Mouse (Mus musculus) neural tube, embryonic 11.5 days (tissue): ENCODE results near the gene Phb. TPM values are rescaled to one million over a fixed set of nuclear protein-coding genes. Genes with fewer than 3 reads are reported as not detected.

Source experiments
- ATAC-seq: fragments of 200-750 bp; cut with Nextera tagmentation; 2 replicates; pipeline ENCODE4 v1.8.0; 2017; ENCODE audit warnings: moderate number of reproducible peaks, mild to moderate bottlenecking, moderate TSS enrichment, moderate library complexity; ENCODE audit not compliant: insufficient read depth, low FRiP score, low TSS enrichment
- DNase-seq: peaks from one replicate; pipeline ENCODE4 v3.0.0-alpha.2; 2015; ENCODE audit warnings: low spot score
- H3K27ac ChIP-seq: fragments of 300-500 bp; sonication (generic); 2 replicates; pipeline ENCODE4 v1.5.1; 2014; ENCODE audit warnings: low read depth, mild to moderate bottlenecking, low read length
- H3K27me3 ChIP-seq: fragments of 300-500 bp; sonication (generic); 2 replicates; pipeline ENCODE4 v1.6.1; 2014; ENCODE audit warnings: mild to moderate bottlenecking, low read length, mixed read lengths; ENCODE audit not compliant: control insufficient read depth, insufficient read depth
- H3K36me3 ChIP-seq: fragments of 300-500 bp; sonication (generic); 2 replicates; pipeline ENCODE4 v1.6.1; 2014; ENCODE audit warnings: mild to moderate bottlenecking, low read length, moderate library complexity, mixed read lengths; ENCODE audit not compliant: control insufficient read depth, insufficient read depth
- H3K4me1 ChIP-seq: fragments of 300-500 bp; sonication (generic); 2 replicates; pipeline ENCODE4 v1.6.1; 2014; ENCODE audit warnings: low read length, mixed read lengths; ENCODE audit not compliant: control insufficient read depth, insufficient read depth
- H3K4me2 ChIP-seq: fragments of 300-500 bp; sonication (generic); 2 replicates; pipeline ENCODE4 v1.6.1; 2014; ENCODE audit warnings: low read depth, mild to moderate bottlenecking, moderate library complexity
- H3K4me3 ChIP-seq: fragments of 300-500 bp; sonication (generic); 2 replicates; pipeline ENCODE4 v1.5.1; 2014; ENCODE audit warnings: low read depth, low read length
- H3K9ac ChIP-seq: fragments of 300-500 bp; sonication (generic); 2 replicates; pipeline ENCODE4 v1.6.1; 2014; ENCODE audit warnings: mild to moderate bottlenecking, low read length
- H3K9me3 ChIP-seq: fragments of 300-500 bp; sonication (generic); 2 replicates; pipeline ENCODE4 v1.6.1; 2016; ENCODE audit warnings: low read length; ENCODE audit not compliant: control insufficient read depth
- WGBS: fragments of 180-500 bp; shearing (Covaris S2); extraction: QIAGEN DNeasy Blood & Tissue Kit; methylation state at CpG from one replicate; pipeline ENCODE4 v1.1.7; 2014; 5-methylcytosine and 5-hydroxymethylcytosine counted together
- polyA plus RNA-seq: library from polyadenylated mRNA; unstranded; fragments of >200 nt; fragmentation: Nextera tagmentation; extraction: Ambion mirVana; gene quantifications from 2 replicates; pipeline ENCODE4 v1.2.1, GENCODE M21; 2014

The Phb gene
- polyA plus RNA-seq = 226 and 230 TPM in 2 replicates

GRCm38 (mm10) chr11:95666529-95667149 is at the start of gene Phb:
TSS of gene Phb (plus strand) at chr11:95666957.
- DNase-seq (peak; percentile 93), ATAC-seq (peak; percentile 94)
- Histone ChIP-seq H3K9me3 (no peaks in the 10 kb centered on the region), H3K9ac (peak within 1 kb of the TSS; percentile 44), H3K4me1 (no peaks in the 10 kb centered on the region), H3K4me2 (peak within 1 kb of the TSS; percentile 70), H3K36me3 (no peaks in the 10 kb centered on the region), H3K4me3 (peak within 1 kb of the TSS; percentile 68), H3K27me3 (no peaks in the 10 kb centered on the region), H3K27ac (no peak within 1 kb of the TSS)
- WGBS = 1% methylated on average over 25 of the region's 25 CpGs

GRCm38 (mm10) chr11:95617785-95618465 is 48.8 kb upstream of the Phb start:
- Histone ChIP-seq H3K9ac (no peak overlapping the region), H3K9me3 (no peaks in the 10 kb centered on the region), H3K4me3 (no peak overlapping the region), H3K4me2 (no peak overlapping the region), H3K4me1 (peaks cover 21% of the 10 kb centered on the region), H3K27me3 (no peaks in the 10 kb centered on the region), H3K27ac (peak overlapping the region; percentile 56; the same call in 1 of the 2 replicates), H3K36me3 (no peaks in the 10 kb centered on the region)
- no peak for ATAC-seq
- 52% methylated on average over 19 of the region's 19 CpGs for WGBS
- no peak for DNase-seq

- H3K9me3 ChIP-seq = no peaks in the 10 kb centered on the region
- 44% methylated on average over 3 of the region's 3 CpGs for WGBS
- H3K36me3 ChIP-seq = no peaks in the 10 kb centered on the region
- H3K4me2 ChIP-seq = no peak overlapping the region
- H3K9ac ChIP-seq = no peak overlapping the region
- no peaks in the 10 kb centered on the region for H3K27me3 ChIP-seq
- no peak for ATAC-seq
- no peak overlapping the region for H3K4me3 ChIP-seq
- DNase-seq = no peak
- H3K4me1 ChIP-seq = peaks cover 21% of the 10 kb centered on the region
- H3K27ac ChIP-seq = no peak overlapping the region
Observed at GRCm38 (mm10) chr11:95619081-95619480, 47.7 kb upstream of the Phb start.

GRCm38 (mm10) chr11:95619886-95620444 is 46.8 kb upstream of the Phb start:
- Histone ChIP-seq H3K4me1 (peaks cover 19% of the 10 kb centered on the region), H3K4me2 (no peak overlapping the region), H3K4me3 (no peak overlapping the region), H3K9ac (no peak overlapping the region), H3K27ac (no peak overlapping the region), H3K9me3 (no peaks in the 10 kb centered on the region), H3K27me3 (no peaks in the 10 kb centered on the region), H3K36me3 (no peaks in the 10 kb centered on the region)
- WGBS = 74% methylated on average over 5 of the region's 5 CpGs
- DNase-seq (no peak), ATAC-seq (no peak)

GRCm38 (mm10) chr11:95621010-95621409 is 45.7 kb upstream of the Phb start:
- no peak overlapping the region for H3K4me3 ChIP-seq
- no peak for ATAC-seq
- whole genome bisulfite sequencing = 21% methylated on average over 4 of the region's 4 CpGs

GRCm38 (mm10) chr11:95621541-95622130 is 45.1 kb upstream of the Phb start:
- Histone ChIP-seq H3K4me3 (no peak overlapping the region), H3K27ac (no peak overlapping the region), H3K27me3 (no peaks in the 10 kb centered on the region), H3K36me3 (no peaks in the 10 kb centered on the region), H3K9me3 (no peaks in the 10 kb centered on the region), H3K4me1 (peaks cover 17% of the 10 kb centered on the region; the same call in 1 of the 2 replicates), H3K4me2 (no peak overlapping the region), H3K9ac (no peak overlapping the region)
- DNase-seq = no peak
- 30% methylated on average over 9 of the region's 9 CpGs for WGBS
- no peak for ATAC-seq

More at GRCm38 (mm10) chr11:95621010-95621409, 45.7 kb upstream of the Phb start:
- Histone ChIP-seq H3K9me3 (no peaks in the 10 kb centered on the region), H3K27ac (0 out of 2 replicates have a peak overlapping the region, but pooled peaks have one; percentile 4), H3K36me3 (no peaks in the 10 kb centered on the region), H3K4me2 (no peak overlapping the region), H3K4me1 (peaks cover 17% of the 10 kb centered on the region; the same call in 1 of the 2 replicates), H3K27me3 (no peaks in the 10 kb centered on the region), H3K9ac (no peak overlapping the region)
- no peak for DNase-seq

GRCm38 (mm10) chr11:95622426-95622825 is 44.3 kb upstream of the Phb start:
- Histone ChIP-seq H3K4me3 (no peak overlapping the region), H3K27me3 (no peaks in the 10 kb centered on the region), H3K4me1 (peaks cover 16% of the 10 kb centered on the region; the same call in 1 of the 2 replicates), H3K36me3 (no peaks in the 10 kb centered on the region), H3K4me2 (no peak overlapping the region), H3K9ac (no peak overlapping the region), H3K9me3 (no peaks in the 10 kb centered on the region), H3K27ac (no peak overlapping the region)
- DNase-seq (no peak), ATAC-seq (no peak)
- WGBS = 12% methylated on average over 8 of the region's 8 CpGs

- DNase-seq (no peak), ATAC-seq (no peak)
- Histone ChIP-seq H3K4me3 (no peak overlapping the region), H3K36me3 (no peaks in the 10 kb centered on the region), H3K9me3 (no peaks in the 10 kb centered on the region), H3K9ac (no peak overlapping the region), H3K4me2 (no peak overlapping the region), H3K4me1 (peaks cover 3% of the 10 kb centered on the region; the same call in 1 of the 2 replicates), H3K27ac (no peak overlapping the region), H3K27me3 (no peaks in the 10 kb centered on the region)
- WGBS = 84% methylated on average over 6 of the region's 6 CpGs
Observed at GRCm38 (mm10) chr11:95630558-95630957, 36.2 kb upstream of the Phb start.
